Mouse (Mus musculus): ENCODE measurements around the gene Olfr1458. TPM values are rescaled to one million over a fixed set of nuclear protein-coding genes. Genes with fewer than 3 reads are reported as not detected.

Gene Olfr1458
- polyA plus RNA-seq (2014; fragmentation: Nextera tagmentation; extraction: Ambion mirVana): not detected in 2 replicates

- no peak within 1 kb of the TSS for H3K27ac ChIP-seq (ENCODE audit: low read depth, low read length)
- no peaks in the 10 kb centered on the region for H3K36me3 ChIP-seq (ENCODE audit: control insufficient read depth, insufficient read depth, low read length)
- 81% methylated on average over 3 of the region's 3 CpGs for WGBS
- H3K9me3 ChIP-seq (ENCODE audit: control insufficient read depth, low read length): no peaks in the 10 kb centered on the region
- H3K4me3 ChIP-seq (ENCODE audit: low read length): no peak within 1 kb of the TSS
- no peaks in the 10 kb centered on the region for H3K27me3 ChIP-seq (ENCODE audit: control insufficient read depth, insufficient read depth, low read length)
- H3K4me1 ChIP-seq (ENCODE audit: control insufficient read depth, insufficient read depth, low read length): no peaks in the 10 kb centered on the region
- ATAC-seq (ENCODE audit: low FRiP score, low TSS enrichment): no peak
- H3K4me2 ChIP-seq (replicated peaks; ENCODE audit: low read depth, low read length): no peak within 1 kb of the TSS
- H3K9ac ChIP-seq (ENCODE audit: low read depth, low read length): no peak within 1 kb of the TSS
These were observed at the start of gene Olfr1458 for GRCm38 (mm10) chr19:13106675-13107074. TSS of gene Olfr1458 (minus strand) at chr19:13106775.

- no peaks in the 10 kb centered on the region for H3K36me3 ChIP-seq (ENCODE audit: control insufficient read depth, insufficient read depth, low read length)
- no peak within 1 kb of the TSS for H3K27ac ChIP-seq (ENCODE audit: low read depth, low read length)
- no peak within 1 kb of the TSS for H3K4me2 ChIP-seq (replicated peaks; ENCODE audit: low read depth, low read length)
- WGBS: 87% methylated on average over 1 of the region's 1 CpGs
- H3K27me3 ChIP-seq (ENCODE audit: control insufficient read depth, insufficient read depth, low read length): no peaks in the 10 kb centered on the region
- no peak within 1 kb of the TSS for H3K9ac ChIP-seq (ENCODE audit: low read depth, low read length)
- no peaks in the 10 kb centered on the region for H3K9me3 ChIP-seq (ENCODE audit: control insufficient read depth, low read length)
- no peak for ATAC-seq (ENCODE audit: low FRiP score, low TSS enrichment)
- H3K4me3 ChIP-seq (ENCODE audit: low read length): no peak within 1 kb of the TSS
- no peaks in the 10 kb centered on the region for H3K4me1 ChIP-seq (ENCODE audit: control insufficient read depth, insufficient read depth, low read length)
These were observed 42.9 kb upstream of the Olfr1458 start, which contains the start of gene Olfr1459 for GRCm38 (mm10) chr19:13149449-13149848. TSS of gene Olfr1459 (minus strand) at chr19:13149549.

- H3K4me3 ChIP-seq (ENCODE audit: low read length): no peak within 1 kb of the TSS
- WGBS: 77% methylated on average over 2 of the region's 2 CpGs
- H3K9ac ChIP-seq (ENCODE audit: low read depth, low read length): no peak within 1 kb of the TSS
- ATAC-seq (ENCODE audit: low FRiP score, low TSS enrichment): no peak
- H3K27me3 ChIP-seq (ENCODE audit: control insufficient read depth, insufficient read depth, low read length): no peaks in the 10 kb centered on the region
- H3K27ac ChIP-seq (ENCODE audit: low read depth, low read length): no peak within 1 kb of the TSS
- no peaks in the 10 kb centered on the region for H3K36me3 ChIP-seq (ENCODE audit: control insufficient read depth, insufficient read depth, low read length)
- H3K4me1 ChIP-seq (ENCODE audit: control insufficient read depth, insufficient read depth, low read length): no peaks in the 10 kb centered on the region
- H3K4me2 ChIP-seq (replicated peaks; ENCODE audit: low read depth, low read length): no peak within 1 kb of the TSS
- no peaks in the 10 kb centered on the region for H3K9me3 ChIP-seq (ENCODE audit: control insufficient read depth, low read length)
These were observed 8.8 kb downstream of the Olfr1458 start, which contains the start of gene Olfr1457 for GRCm38 (mm10) chr19:13097791-13098190. TSS of gene Olfr1457 (minus strand) at chr19:13097891.

GRCm38 (mm10) chr19:13093908-13094307 lies 12.7 kb downstream of the Olfr1458 start:
- H3K27me3 ChIP-seq (ENCODE audit: control insufficient read depth, insufficient read depth, low read length): no peaks in the 10 kb centered on the region
- WGBS: 92% methylated on average over 1 of the region's 1 CpGs
- H3K36me3 ChIP-seq (ENCODE audit: control insufficient read depth, insufficient read depth, low read length): no peaks in the 10 kb centered on the region
- H3K4me1 ChIP-seq (ENCODE audit: control insufficient read depth, insufficient read depth, low read length): no peaks in the 10 kb centered on the region
- no peak overlapping the region for H3K4me3 ChIP-seq (ENCODE audit: low read length)
- H3K9me3 ChIP-seq (ENCODE audit: control insufficient read depth, low read length): 0 out of 2 replicates have a peak, but pooled peaks cover 3% of the 10 kb centered on the region
- no peak overlapping the region for H3K27ac ChIP-seq (ENCODE audit: low read depth, low read length)
- no peak overlapping the region for H3K9ac ChIP-seq (ENCODE audit: low read depth, low read length)
- no peak for ATAC-seq (ENCODE audit: low FRiP score, low TSS enrichment)
- H3K4me2 ChIP-seq (replicated peaks; ENCODE audit: low read depth, low read length): no peak overlapping the region

DNA sequence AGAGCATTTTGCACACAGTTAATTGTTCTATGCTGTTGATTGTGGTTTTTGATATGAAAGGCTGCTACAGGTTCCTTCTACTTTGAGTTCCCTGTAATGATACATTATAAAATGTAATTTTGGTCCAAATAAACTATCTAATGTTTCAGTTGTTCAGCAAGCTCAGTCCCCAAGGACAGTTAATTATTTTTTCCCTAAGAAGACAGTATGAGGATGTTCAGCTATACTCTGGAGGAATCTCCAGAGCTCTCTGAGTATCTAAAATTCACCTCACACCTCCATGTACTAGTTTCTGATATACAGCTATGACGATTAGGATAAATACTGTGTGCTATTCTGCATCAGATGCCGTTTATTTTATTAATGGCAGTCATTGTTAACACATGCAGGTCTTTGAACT lies 46.3 kb downstream of the Olfr1458 start, which contains the start of gene Olfr1454:
Gene Olfr1454 (plus strand): TSS at position 301 of the 400 bp plus-strand sequence.
- no peaks in the 10 kb centered on the region for H3K27me3 ChIP-seq (ENCODE audit: control insufficient read depth, insufficient read depth, low read length)
- H3K4me3 ChIP-seq (ENCODE audit: low read length): no peak within 1 kb of the TSS
- WGBS: 74% methylated on average over 2 of the region's 2 CpGs
- H3K27ac ChIP-seq (ENCODE audit: low read depth, low read length): no peak within 1 kb of the TSS
- H3K4me2 ChIP-seq (replicated peaks; ENCODE audit: low read depth, low read length): no peak within 1 kb of the TSS
- no peak for ATAC-seq (ENCODE audit: low FRiP score, low TSS enrichment)
- H3K9ac ChIP-seq (ENCODE audit: low read depth, low read length): no peak within 1 kb of the TSS
- no peaks in the 10 kb centered on the region for H3K4me1 ChIP-seq (ENCODE audit: control insufficient read depth, insufficient read depth, low read length)
- no peaks in the 10 kb centered on the region; the same call in 1 of the 2 replicates for H3K9me3 ChIP-seq (ENCODE audit: control insufficient read depth, low read length)
- no peaks in the 10 kb centered on the region for H3K36me3 ChIP-seq (ENCODE audit: control insufficient read depth, insufficient read depth, low read length)

Other genes with a start within 250 kb of the Olfr1458 start
- gene Olfr1444, start 249.5 kb downstream of the Olfr1458 start, polyA plus RNA-seq (2014; fragmentation: Nextera tagmentation; extraction: Ambion mirVana): not detected in 2 replicates
- not detected in 2 replicates for gene Olfr1445, start 222.9 kb downstream of the Olfr1458 start, polyA plus RNA-seq (2014; fragmentation: Nextera tagmentation; extraction: Ambion mirVana)
- gene Olfr1446, start 213.3 kb downstream of the Olfr1458 start, polyA plus RNA-seq (2014; fragmentation: Nextera tagmentation; extraction: Ambion mirVana): not detected in 2 replicates
- not detected in 2 replicates for gene Olfr1447, start 203.0 kb downstream of the Olfr1458 start, polyA plus RNA-seq (2014; fragmentation: Nextera tagmentation; extraction: Ambion mirVana)
- not detected in 2 replicates for gene Olfr1448, start 182.4 kb downstream of the Olfr1458 start, polyA plus RNA-seq (2014; fragmentation: Nextera tagmentation; extraction: Ambion mirVana)
- not detected in 2 replicates for gene Olfr1449, start 175.9 kb downstream of the Olfr1458 start, polyA plus RNA-seq (2014; fragmentation: Nextera tagmentation; extraction: Ambion mirVana)
- gene Olfr1450, start 156.5 kb downstream of the Olfr1458 start, polyA plus RNA-seq (2014; fragmentation: Nextera tagmentation; extraction: Ambion mirVana): not detected in 2 replicates
- not detected in 2 replicates for gene Olfr1451, start 111.8 kb downstream of the Olfr1458 start, polyA plus RNA-seq (2014; fragmentation: Nextera tagmentation; extraction: Ambion mirVana)
- gene Olfr1453, start 78.4 kb downstream of the Olfr1458 start, polyA plus RNA-seq (2014; fragmentation: Nextera tagmentation; extraction: Ambion mirVana): not detected in 2 replicates
- gene Olfr1454, start 46.2 kb downstream of the Olfr1458 start, polyA plus RNA-seq (2014; fragmentation: Nextera tagmentation; extraction: Ambion mirVana): not detected in 2 replicates
- not detected in 2 replicates for gene Olfr1457, start 8.9 kb downstream of the Olfr1458 start, polyA plus RNA-seq (2014; fragmentation: Nextera tagmentation; extraction: Ambion mirVana)
- gene Olfr1459, start 42.8 kb upstream of the Olfr1458 start, polyA plus RNA-seq (2014; fragmentation: Nextera tagmentation; extraction: Ambion mirVana): not detected in 2 replicates
- gene Olfr1461, start 56.2 kb upstream of the Olfr1458 start, polyA plus RNA-seq (2014; fragmentation: Nextera tagmentation; extraction: Ambion mirVana): not detected in 2 replicates
- gene Olfr1462, start 79.0 kb upstream of the Olfr1458 start, polyA plus RNA-seq (2014; fragmentation: Nextera tagmentation; extraction: Ambion mirVana): not detected in 2 replicates
- gene Olfr1463, start 124.6 kb upstream of the Olfr1458 start, polyA plus RNA-seq (2014; fragmentation: Nextera tagmentation; extraction: Ambion mirVana): not detected in 2 replicates
- gene Olfr1465, start 208.8 kb upstream of the Olfr1458 start, polyA plus RNA-seq (2014; fragmentation: Nextera tagmentation; extraction: Ambion mirVana): not detected in 2 replicates
- not detected in 2 replicates for gene Olfr1466, start 232.1 kb upstream of the Olfr1458 start, polyA plus RNA-seq (2014; fragmentation: Nextera tagmentation; extraction: Ambion mirVana)

All from kidney, embryonic 14.5 days (tissue).